Mouse (Mus musculus) embryo, embryonic 10.5 days (tissue): ENCODE measurements around the gene Gm28305.
A peak's percentile ranks its signal among the peaks of the same experiment; 100 is the strongest.

Source experiments
- DNase-seq: peaks from one replicate; pipeline ENCODE4 v3.0.0-alpha.2; 2015; ENCODE audit warnings: low spot score

The Gm28305 gene

GRCm38 (mm10) chr9:104040362-104040761 lies at the start of gene Gm28305:
Gene Gm28305 (plus strand): TSS chr9:104040662.
- no peak for DNase-seq

DNA sequence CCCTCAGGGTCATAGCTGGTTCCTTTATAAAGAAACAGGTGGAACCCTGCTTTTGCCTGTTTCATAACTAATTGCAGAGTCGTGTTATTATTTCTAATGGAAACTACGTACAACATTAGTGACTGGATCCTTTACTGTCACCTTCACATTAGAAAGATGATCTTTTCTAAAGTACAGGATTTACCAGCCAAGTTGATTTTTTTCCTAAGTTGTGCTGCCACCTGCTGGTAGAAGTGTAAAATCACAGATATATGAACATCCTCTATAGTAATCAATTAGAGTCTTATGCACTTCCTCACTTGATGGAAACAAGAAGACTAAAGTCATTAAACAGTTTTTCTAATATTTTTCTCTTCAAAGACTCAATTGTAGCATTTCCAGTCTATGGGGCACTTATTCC lies 44.0 kb upstream of the Gm28305 start:
- DNase-seq = peak; percentile 89

- no peak for DNase-seq
These were observed 39.9 kb upstream of the Gm28305 start for GRCm38 (mm10) chr9:104000601-104001000.

DNA sequence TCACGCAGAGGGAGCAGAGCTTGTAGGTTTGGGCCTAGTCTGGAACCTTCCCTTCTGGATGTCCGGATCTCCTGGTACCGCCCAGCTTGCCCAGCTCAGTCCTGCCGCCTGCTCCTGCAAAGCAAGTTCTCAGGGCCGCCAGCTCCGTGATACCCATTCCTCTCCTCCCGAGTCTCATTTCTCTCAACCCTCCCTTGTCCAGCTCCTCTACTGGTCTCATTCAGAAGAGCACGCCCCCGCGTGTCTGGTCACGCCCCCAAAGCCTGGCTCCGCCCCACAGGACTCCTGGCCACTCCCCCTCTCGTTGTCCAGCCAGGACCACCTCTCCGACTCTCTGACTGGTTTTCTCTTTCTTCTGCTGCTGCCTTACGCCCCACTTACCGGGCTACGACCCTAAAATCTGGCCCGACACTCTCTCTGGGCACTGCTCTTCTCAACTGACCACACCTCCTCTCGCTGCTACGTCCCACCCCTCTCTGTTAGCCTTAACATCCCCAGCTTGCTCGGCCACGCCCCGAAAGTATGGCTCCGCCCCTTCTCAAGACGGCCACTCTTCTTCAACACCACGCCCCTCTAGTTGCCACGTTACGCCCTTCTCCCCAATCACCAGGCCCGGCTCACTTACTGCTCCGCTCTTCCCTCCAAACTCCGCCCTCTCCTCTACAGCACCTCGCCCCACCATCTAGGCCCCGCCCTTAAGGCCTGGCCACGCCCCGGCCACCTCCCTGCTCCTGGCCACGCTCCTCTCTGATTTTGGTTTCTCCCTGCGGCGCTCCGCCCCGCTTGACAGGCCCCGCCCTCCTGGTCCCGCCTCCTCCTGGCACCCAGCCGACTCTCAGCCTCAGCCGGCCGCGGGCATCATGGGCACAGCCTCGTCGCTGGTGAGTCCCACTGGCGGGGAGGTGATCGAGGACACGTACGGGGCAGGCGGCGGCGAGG lies 38.3 kb upstream of the Gm28305 start, which contains the start of gene Nphp3:
Gene Nphp3, plus strand, starts transcription at position 624 of the 939 bp plus-strand sequence.
- peak; percentile 100 for DNase-seq

DNA sequence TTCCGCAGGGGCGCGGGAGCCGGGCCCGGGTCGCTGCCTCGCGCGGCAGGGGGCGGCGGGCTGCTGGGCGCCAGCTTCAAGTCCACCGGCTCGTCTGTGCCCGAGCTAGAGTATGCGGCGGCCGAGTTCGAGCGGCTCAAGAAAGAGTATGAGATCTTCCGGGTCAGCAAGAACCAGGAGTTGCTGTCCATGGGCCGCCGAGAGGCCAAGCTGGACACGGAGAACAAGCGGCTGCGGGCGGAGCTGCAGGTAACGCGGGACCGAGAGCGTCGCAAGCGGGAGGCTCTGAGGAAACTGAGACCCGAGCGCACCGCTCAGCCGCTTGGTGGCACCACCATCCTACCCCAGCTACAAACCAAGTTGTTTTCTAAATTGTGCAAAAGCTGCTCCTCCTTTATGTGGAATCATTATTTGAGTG lies 37.5 kb upstream of the Gm28305 start:
- DNase-seq = peak; percentile 87

- no peak for DNase-seq
These were observed 25.9 kb upstream of the Gm28305 start for GRCm38 (mm10) chr9:104014526-104014925.

DNA sequence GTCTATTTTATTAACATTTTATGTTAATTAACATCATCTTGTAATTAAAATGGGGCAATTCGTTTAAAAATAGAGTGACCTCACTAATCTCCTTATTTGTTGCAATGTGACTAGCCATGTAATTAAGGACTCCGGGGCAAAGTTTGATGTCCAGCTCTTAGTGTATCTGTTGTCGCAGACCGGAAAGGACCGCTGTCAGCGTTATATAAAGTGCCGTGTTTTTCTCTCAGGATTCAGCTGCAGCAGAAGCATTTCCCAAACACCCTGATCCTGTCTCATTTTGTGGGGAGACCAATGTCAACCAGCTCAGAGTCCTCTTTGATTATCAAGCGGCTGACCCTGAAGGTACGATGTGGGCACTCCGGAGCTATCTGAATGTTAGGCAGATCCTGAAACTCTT lies 19.4 kb upstream of the Gm28305 start:
- DNase-seq = no peak

DNA sequence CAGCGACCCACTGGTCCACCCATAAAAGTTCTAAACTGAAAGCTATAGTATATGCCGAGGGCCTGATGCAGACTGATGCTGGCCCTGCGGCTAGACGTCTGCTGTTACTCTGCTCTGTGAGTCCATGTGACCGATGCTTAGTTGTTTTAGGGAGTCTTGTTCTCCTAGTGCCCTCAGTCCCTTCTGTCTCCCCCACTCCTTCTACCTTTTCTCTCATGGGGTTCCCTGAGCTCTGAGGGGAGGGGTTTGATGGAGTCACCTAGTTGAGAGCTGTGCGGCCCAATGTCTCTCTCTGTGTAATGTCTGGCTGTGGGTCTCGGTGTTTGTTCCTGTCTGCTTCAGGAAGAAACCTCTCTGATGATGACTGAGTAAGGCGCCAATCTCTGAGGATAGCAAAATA lies 13.3 kb upstream of the Gm28305 start:
- DNase-seq = no peak

GRCm38 (mm10) chr9:104029861-104030260 lies 10.6 kb upstream of the Gm28305 start:
- no peak for DNase-seq

GRCm38 (mm10) chr9:104034231-104034630 lies 6.2 kb upstream of the Gm28305 start:
- DNase-seq = no peak

- DNase-seq = no peak
These were observed 5.7 kb upstream of the Gm28305 start for GRCm38 (mm10) chr9:104034718-104035117.

GRCm38 (mm10) chr9:104035261-104036015 lies 5.0 kb upstream of the Gm28305 start:
- DNase-seq = peak; percentile 91

GRCm38 (mm10) chr9:104038266-104038665 lies 2.2 kb upstream of the Gm28305 start:
- no peak for DNase-seq

GRCm38 (mm10) chr9:104039031-104039695 lies 1.3 kb upstream of the Gm28305 start:
- no peak for DNase-seq

DNA sequence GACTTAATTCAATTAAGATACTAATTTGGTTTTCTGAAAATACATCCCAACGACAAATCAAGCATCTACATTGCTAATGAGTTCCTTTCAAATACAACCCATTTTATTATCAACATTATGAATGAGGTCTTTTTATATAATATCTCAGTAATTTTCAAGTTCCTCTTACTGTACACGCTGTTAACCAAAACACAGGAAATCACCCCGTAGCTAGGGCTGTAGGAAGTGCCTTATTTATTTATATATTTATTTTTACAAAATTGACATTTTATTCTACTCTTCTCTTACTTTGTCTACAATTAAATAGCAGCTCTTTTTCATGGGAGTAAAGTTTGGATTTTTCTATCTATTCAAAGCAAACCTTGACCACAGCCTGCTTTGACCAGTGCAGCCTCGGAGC lies 720 bp upstream of the Gm28305 start:
- no peak for DNase-seq

GRCm38 (mm10) chr9:104043676-104044075 lies 3.2 kb downstream of the Gm28305 start:
- DNase-seq = no peak

DNA sequence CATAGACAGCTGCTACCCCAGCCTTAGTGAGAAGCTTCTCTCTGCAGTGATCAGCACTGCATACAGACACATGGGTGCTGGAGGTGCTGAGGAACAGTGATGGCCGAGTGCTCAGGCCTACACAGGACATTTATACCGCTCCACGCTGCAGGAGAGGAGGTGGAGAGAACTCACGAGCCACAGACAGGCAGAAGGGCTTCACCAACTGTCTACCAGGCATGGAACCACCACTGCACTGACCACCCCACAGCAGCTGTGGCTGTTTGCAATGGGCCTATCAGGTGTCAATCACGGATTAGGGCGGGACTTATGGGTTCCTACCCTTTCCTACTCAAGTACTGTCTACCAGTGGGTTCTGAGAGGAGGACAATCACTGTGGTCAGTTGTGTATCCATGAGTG lies 10.6 kb downstream of the Gm28305 start:
- DNase-seq = no peak

DNA sequence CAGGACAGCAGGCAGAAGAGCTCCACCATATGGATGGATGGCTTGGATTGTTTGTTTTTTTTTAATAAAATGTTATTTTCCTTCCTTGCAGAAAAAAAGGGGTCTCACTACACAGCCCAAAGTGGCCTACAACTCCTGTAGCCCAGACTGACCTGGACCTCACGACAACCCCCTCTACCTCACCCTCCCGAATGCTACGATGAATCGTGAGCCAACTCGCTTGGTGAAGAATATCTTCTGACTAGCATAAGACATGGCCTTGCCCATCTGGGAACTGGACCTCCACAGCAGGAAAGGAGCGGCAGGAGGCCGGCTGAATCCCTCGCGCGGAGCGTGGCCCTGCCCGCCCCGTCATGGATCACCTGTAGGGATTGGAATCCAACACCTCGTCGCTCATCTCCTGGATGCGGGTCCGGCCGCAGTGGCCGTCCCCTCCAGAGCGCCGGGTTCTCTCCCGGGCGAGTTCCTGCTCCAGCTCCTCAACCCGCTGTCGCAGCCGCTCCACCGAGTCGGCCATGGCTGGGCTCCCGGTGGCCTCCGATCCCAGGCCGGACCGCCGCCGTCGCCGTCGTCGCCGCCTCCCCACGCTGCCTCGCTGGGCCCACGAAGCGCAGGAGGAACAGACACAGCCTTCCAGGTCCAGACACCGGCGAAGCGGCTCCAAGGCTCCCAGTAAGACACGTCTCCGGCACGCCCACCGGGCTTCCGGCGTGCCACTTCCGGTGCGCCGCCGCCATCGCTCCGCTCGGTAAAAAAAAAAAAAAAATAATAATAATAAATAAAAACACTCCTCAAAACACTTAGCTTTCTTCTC lies 22.2 kb downstream of the Gm28305 start, which contains the start of gene Uba5:
Gene Uba5, minus strand, starts transcription at position 705 of the 814 bp plus-strand sequence.
- no peak for DNase-seq

DNA sequence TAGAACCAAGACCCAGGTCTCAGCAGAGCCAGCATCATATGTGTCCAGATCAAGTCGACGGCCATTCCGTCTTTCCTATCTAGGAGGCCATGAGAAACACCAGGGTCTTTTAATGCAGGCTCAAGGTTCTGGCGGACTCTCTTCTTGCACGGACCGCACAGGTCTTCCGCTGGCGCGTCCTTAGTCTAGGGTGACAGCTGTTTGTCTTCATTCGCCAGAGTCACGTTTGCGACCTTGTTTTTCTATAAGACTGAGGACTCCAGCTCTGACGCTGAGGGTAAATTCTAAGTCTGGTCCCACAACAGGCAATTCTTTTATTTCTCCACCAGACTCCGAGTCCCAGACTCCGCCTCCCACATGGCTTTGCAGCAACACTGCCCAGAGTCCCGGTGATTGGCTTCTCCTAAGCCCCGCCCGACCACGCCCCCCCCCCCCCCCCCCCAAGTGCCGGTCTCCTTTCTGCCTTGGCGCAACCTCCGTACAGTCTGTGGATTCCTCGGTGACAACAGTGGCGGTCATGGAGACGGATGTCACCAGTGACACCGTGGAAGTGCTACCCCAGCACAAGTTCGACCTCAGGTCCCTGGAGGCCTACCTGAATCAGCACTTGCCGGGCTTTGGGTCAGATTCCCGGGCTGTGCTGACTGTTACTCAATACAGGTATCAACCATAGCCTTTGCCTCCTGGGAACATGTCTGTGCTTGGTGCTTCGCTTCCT lies 22.9 kb downstream of the Gm28305 start, which contains the start of gene Acad11:
Gene Acad11, plus strand, starts transcription at position 134 of the 718 bp plus-strand sequence.
- peak; percentile 92 for DNase-seq

DNA sequence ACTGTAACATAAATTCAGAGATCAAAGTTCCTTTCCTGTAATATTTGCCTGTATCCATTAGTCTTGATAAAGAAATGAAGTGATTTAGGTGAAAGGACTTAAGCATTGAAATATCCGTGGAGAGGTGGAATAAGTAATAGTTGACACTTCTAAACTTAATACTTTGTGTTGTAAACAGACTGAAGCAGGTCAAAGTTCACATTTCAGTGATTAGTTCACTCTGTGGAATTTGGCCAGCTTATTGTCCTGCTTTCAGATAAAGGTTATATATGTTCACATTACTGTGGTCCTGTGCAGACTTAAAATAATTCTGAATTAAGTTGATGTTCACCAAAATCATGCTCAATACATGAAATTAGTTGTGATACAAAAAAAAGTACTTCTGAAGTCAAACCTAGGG lies 24.1 kb downstream of the Gm28305 start:
- no peak for DNase-seq

DNA sequence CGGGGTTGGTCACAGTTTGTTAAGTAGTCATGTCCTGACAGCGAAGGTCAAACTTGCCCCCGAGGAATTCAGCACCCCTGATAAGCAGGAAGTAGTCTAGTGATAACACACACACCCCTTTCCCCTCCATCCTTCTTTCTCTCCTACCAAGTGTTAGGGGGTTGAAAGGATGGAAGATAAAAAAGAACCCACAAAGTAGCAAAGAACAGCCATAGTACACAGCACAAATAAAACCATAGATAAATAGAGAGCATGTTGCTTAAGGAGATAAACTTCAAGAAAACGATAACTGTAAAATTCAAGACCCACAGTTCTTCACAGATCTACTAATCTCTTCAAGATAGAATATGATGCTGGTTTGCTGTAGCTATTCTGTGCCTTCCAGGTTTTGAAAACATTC lies 29.8 kb downstream of the Gm28305 start:
- no peak for DNase-seq
